Mouse (Mus musculus) embryo, embryonic 10 days (tissue): ENCODE measurements around the gene Abca12.
A peak's percentile ranks its signal among the peaks of the same experiment; 100 is the strongest.

Experiments
- DNase-seq: peaks from one replicate; pipeline ENCODE4 v3.0.0-alpha.2; 2015; ENCODE audit warnings: low spot score

Gene Abca12

GRCm38 (mm10) chr1:71414810-71415209, at the start of gene Abca12:
Abca12 (minus strand) TSS chr1:71414910.
- no peak for DNase-seq

GRCm38 (mm10) chr1:71457961-71458360, 43.3 kb upstream of the Abca12 start:
- DNase-seq = no peak

GRCm38 (mm10) chr1:71447424-71447823, 32.7 kb upstream of the Abca12 start:
- no peak for DNase-seq

- peak; percentile 16 for DNase-seq
These were observed 7.1 kb upstream of the Abca12 start for GRCm38 (mm10) chr1:71421741-71422333.

- DNase-seq = no peak
These were observed 3.8 kb upstream of the Abca12 start for GRCm38 (mm10) chr1:71418467-71418866.

- no peak for DNase-seq
These were observed 3.2 kb upstream of the Abca12 start for GRCm38 (mm10) chr1:71417951-71418350.

GRCm38 (mm10) chr1:71414084-71414483, 626 bp downstream of the Abca12 start:
- no peak for DNase-seq

GRCm38 (mm10) chr1:71413114-71413513, 1.6 kb downstream of the Abca12 start:
- no peak for DNase-seq

GRCm38 (mm10) chr1:71407711-71408110, 7.0 kb downstream of the Abca12 start:
- DNase-seq = peak; percentile 6

- DNase-seq = no peak
These were observed 17.1 kb downstream of the Abca12 start for GRCm38 (mm10) chr1:71397635-71398034.

GRCm38 (mm10) chr1:71396105-71396504, 18.6 kb downstream of the Abca12 start:
- DNase-seq = no peak

GRCm38 (mm10) chr1:71394177-71394576, 20.5 kb downstream of the Abca12 start:
- DNase-seq = no peak

- no peak for DNase-seq
These were observed 21.2 kb downstream of the Abca12 start for GRCm38 (mm10) chr1:71393489-71393888.

GRCm38 (mm10) chr1:71392463-71392862, 22.2 kb downstream of the Abca12 start:
- no peak for DNase-seq

- DNase-seq = no peak
These were observed 28.1 kb downstream of the Abca12 start for GRCm38 (mm10) chr1:71386593-71386992.

GRCm38 (mm10) chr1:71384098-71384497, 30.6 kb downstream of the Abca12 start:
- no peak for DNase-seq

GRCm38 (mm10) chr1:71373090-71373489, 41.6 kb downstream of the Abca12 start:
- no peak for DNase-seq

GRCm38 (mm10) chr1:71370266-71370665, 44.4 kb downstream of the Abca12 start:
- DNase-seq = no peak

GRCm38 (mm10) chr1:71367770-71368169, 46.9 kb downstream of the Abca12 start:
- no peak for DNase-seq

- DNase-seq = no peak
These were observed 71.7 kb downstream of the Abca12 start for GRCm38 (mm10) chr1:71342861-71343554.

GRCm38 (mm10) chr1:71342261-71342594, 72.5 kb downstream of the Abca12 start:
- DNase-seq = no peak

- no peak for DNase-seq
These were observed 73.1 kb downstream of the Abca12 start for GRCm38 (mm10) chr1:71341370-71342260.
